Mouse (Mus musculus) intestine, embryonic 15.5 days (tissue): ENCODE results near the gene Mif. TPM values are rescaled to one million over a fixed set of nuclear protein-coding genes. Genes with fewer than 3 reads are reported as not detected.

ENCODE experiments used
- ATAC-seq: fragments of 200-750 bp; cut with Nextera tagmentation; 2 replicates; pipeline ENCODE4 v1.8.0; 2017; ENCODE audit warnings: moderate TSS enrichment, moderate library complexity
- H3K27ac ChIP-seq: fragments of 300-500 bp; sonication (generic); 2 replicates; pipeline ENCODE4 v1.5.1; 2015; ENCODE audit warnings: mild to moderate bottlenecking, inconsistent platforms
- H3K27me3 ChIP-seq: fragments of 300-500 bp; sonication (generic); replicated peaks from 2 replicates; pipeline ENCODE4 v1.6.1; 2015; ENCODE audit warnings: inconsistent platforms
- H3K36me3 ChIP-seq: fragments of 300-500 bp; sonication (generic); 2 replicates; pipeline ENCODE4 v1.6.1; 2015; ENCODE audit warnings: inconsistent platforms
- H3K4me1 ChIP-seq: fragments of 300-500 bp; sonication (generic); replicated peaks from 2 replicates; pipeline ENCODE4 v1.6.1; 2015; ENCODE audit warnings: inconsistent platforms
- H3K4me2 ChIP-seq: fragments of 300-500 bp; sonication (generic); replicated peaks from 2 replicates; pipeline ENCODE4 v1.6.1; 2015; ENCODE audit warnings: mild to moderate bottlenecking, inconsistent platforms
- H3K4me3 ChIP-seq: fragments of 300-500 bp; sonication (generic); replicated peaks from 2 replicates; pipeline ENCODE4 v1.5.1; 2015; ENCODE audit warnings: inconsistent platforms
- H3K9ac ChIP-seq: fragments of 300-500 bp; sonication (generic); 2 replicates; pipeline ENCODE4 v1.6.1; 2015; ENCODE audit warnings: inconsistent platforms
- H3K9me3 ChIP-seq: fragments of 300-500 bp; sonication (generic); 2 replicates; pipeline ENCODE4 v1.6.1; 2016; ENCODE audit warnings: inconsistent platforms
- WGBS: fragments of 180-500 bp; shearing (Covaris S2); methylation state at CpG from one replicate; pipeline ENCODE4 v1.1.7; 2015; 5-methylcytosine and 5-hydroxymethylcytosine counted together
- polyA plus RNA-seq: library from polyadenylated mRNA; unstranded; fragments of >200 nt; fragmentation: Nextera tagmentation; extraction: Ambion mirVana; gene quantifications from 2 replicates; pipeline ENCODE4 v1.2.1, GENCODE M21; 2015

Mif gene
- polyA plus RNA-seq, 1 experiment from 2014 or later: 2,230 TPM

DNA sequence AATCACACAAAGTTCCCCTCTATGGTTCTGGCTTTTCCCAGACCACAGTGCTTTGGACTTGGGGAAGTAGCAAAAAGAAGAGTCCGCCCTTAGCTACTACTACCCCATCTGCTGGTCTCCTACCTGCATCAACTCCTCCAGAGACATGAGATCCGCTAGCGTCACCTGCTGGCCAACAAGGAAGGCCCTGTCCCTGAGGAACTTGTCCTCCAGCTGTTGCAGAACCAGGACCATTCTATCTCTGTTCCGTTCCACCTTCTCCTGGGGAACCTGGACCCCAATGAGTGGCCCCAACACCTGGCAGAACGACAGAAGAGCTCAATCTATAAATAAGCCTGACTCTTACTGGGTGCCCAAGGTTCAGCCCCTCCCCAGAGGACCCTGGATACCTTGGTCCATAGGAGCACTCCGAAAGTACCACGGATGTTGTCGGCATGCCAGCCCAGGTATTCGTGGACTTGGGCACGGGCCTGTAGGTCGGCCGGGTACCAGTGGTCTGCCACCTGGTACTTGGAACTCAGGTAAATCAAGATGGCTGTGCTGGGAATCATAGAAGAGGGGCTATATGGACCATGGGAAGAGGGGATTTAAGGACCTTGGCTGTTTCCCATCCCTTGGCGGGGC is 27.7 kb downstream of the Mif start:
- 66% methylated on average over 13 of the region's 13 CpGs for WGBS
- Histone ChIP-seq H3K4me3 (no peak overlapping the region), H3K36me3 (no peaks in the 10 kb centered on the region), H3K4me1 (peaks cover 17% of the 10 kb centered on the region; the same call in 1 of the 2 replicates), H3K27me3 (no peaks in the 10 kb centered on the region), H3K4me2 (no peak overlapping the region), H3K9me3 (no peaks in the 10 kb centered on the region), H3K9ac (no peak overlapping the region), H3K27ac (no peak overlapping the region)
- ATAC-seq: no peak

DNA sequence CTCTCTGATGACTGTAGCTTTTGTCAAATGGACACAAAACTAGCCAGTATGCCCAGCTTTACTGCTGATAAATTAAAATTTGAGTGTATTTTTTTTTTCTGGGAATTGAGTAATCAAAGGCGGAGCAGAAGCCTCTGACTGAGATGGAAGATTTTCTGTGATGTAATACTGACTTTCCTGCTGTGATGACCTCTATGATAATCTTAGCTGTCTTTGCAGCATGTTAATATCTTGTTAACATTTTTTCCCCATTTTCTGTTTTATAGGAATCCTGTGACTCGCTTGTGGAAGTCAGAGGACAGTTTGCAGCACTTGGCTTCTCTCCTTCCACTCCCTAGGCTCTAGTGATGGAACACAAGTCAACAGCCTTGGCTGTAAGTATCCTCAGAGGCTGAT is 29.8 kb downstream of the Mif start:
- H3K9me3 ChIP-seq: no peaks in the 10 kb centered on the region
- ATAC-seq: no peak
- peaks cover 8% of the 10 kb centered on the region; the same call in 1 of the 2 replicates for H3K4me1 ChIP-seq
- H3K27ac ChIP-seq: no peak overlapping the region
- no peaks in the 10 kb centered on the region for H3K36me3 ChIP-seq
- no peak overlapping the region for H3K4me2 ChIP-seq
- H3K4me3 ChIP-seq: no peak overlapping the region
- no peaks in the 10 kb centered on the region for H3K27me3 ChIP-seq
- WGBS: 87% methylated on average over 2 of the region's 2 CpGs
- H3K9ac ChIP-seq: no peak overlapping the region

- no peak for ATAC-seq
- H3K27me3 ChIP-seq: no peaks in the 10 kb centered on the region
- peaks cover 8% of the 10 kb centered on the region; the same call in 1 of the 2 replicates for H3K4me1 ChIP-seq
- no peak overlapping the region for H3K27ac ChIP-seq
- no peaks in the 10 kb centered on the region for H3K36me3 ChIP-seq
- H3K9me3 ChIP-seq: no peaks in the 10 kb centered on the region
- H3K9ac ChIP-seq: no peak overlapping the region
- 79% methylated on average over 2 of the region's 2 CpGs for WGBS
- no peak overlapping the region for H3K4me2 ChIP-seq
- H3K4me3 ChIP-seq: no peak overlapping the region
These were observed 30.3 kb downstream of the Mif start for GRCm38 (mm10) chr10:75829529-75830274.

GRCm38 (mm10) chr10:75828500-75828931 is 31.5 kb downstream of the Mif start:
- Histone ChIP-seq H3K4me1 (peaks cover 3% of the 10 kb centered on the region; the same call in 1 of the 2 replicates), H3K4me2 (no peak overlapping the region), H3K9me3 (no peaks in the 10 kb centered on the region), H3K27ac (no peak overlapping the region), H3K4me3 (no peak overlapping the region), H3K27me3 (no peaks in the 10 kb centered on the region), H3K9ac (no peak overlapping the region), H3K36me3 (no peaks in the 10 kb centered on the region)
- no peak for ATAC-seq

DNA sequence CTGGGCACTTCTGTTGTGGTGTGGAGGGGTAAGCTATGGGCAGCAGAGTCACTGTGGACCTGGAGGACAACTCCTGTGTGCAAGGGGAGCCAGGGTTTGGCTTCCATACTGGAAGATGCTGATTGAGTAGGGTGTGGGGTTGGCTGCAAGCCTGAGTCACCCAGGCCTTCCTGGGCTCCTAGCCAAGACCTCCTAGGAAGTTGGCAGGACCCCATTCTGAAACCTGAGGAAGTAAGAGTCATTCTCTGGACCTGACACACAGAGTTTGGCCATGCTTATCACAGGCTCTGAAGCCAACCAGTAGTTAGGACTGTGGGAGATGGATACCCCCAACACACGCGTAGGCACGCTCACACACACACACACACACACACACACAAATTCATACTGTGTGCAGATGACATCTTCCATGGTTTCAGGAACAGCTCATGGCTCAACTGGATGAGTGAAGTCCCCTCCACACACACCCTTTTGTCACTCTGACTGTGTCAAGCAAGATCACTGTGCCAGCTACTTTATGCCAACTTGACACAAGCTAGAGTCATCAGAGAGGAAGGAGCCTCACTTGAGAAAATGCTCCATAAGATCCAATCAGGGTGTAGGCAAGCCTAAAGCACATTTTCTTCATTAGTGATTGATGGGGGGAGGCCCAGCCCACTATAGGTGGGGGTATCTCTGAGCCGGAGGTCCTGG is 32.2 kb downstream of the Mif start:
- no peaks in the 10 kb centered on the region for H3K4me1 ChIP-seq
- no peak for ATAC-seq
- no peak overlapping the region for H3K4me2 ChIP-seq
- H3K4me3 ChIP-seq: no peak overlapping the region
- no peaks in the 10 kb centered on the region for H3K36me3 ChIP-seq
- no peak overlapping the region for H3K9ac ChIP-seq
- 91% methylated on average over 4 of the region's 4 CpGs for WGBS
- no peaks in the 10 kb centered on the region for H3K9me3 ChIP-seq
- no peak overlapping the region for H3K27ac ChIP-seq
- no peaks in the 10 kb centered on the region for H3K27me3 ChIP-seq

DNA sequence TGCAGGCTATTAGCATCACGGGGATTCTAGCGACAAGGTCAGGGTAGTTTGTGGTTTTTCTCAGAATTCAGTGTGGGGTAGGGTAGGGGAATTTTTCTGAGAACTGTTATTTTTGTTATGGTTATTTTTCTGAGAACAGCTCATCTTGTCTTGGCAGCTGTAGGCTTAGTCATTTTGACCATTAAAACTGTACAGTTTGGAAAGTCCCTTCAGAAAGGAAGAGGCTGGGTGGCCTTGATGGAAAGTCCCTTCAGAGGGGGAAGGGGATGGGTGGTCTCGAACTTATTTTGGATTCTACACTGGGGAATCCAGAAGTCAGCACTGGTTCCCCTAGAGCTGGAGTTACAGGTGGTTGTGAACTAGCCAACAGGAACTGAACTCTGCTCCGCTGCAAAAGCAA is 35.5 kb downstream of the Mif start:
- Histone ChIP-seq H3K4me2 (no peak overlapping the region), H3K9me3 (no peaks in the 10 kb centered on the region), H3K4me3 (no peak overlapping the region), H3K9ac (no peak overlapping the region), H3K36me3 (no peaks in the 10 kb centered on the region), H3K27me3 (no peaks in the 10 kb centered on the region), H3K27ac (no peak overlapping the region), H3K4me1 (no peaks in the 10 kb centered on the region)
- no peak for ATAC-seq
- WGBS: 81% methylated on average over 4 of the region's 4 CpGs

DNA sequence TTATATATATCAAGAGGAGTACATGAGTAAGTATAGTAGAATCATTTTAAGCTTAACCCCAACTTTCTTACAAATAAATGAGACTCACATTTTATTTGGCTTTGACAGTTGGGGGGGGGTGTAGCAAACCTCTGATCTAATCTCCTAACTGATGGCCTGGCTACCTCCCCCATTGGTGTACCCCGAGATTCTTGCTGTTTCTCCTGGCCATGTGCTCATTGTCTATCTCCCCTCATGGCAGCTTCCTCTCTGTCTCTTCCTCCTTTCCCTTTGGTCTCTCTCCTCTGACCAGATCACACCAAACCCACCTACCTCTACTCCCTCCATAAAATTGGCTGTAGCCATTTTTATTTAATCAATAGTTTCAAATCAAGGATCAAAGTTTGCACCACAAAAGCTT is 36.3 kb downstream of the Mif start:
- Histone ChIP-seq H3K4me1 (no peaks in the 10 kb centered on the region), H3K27ac (no peak overlapping the region), H3K9ac (no peak overlapping the region), H3K36me3 (no peaks in the 10 kb centered on the region), H3K4me3 (no peak overlapping the region), H3K4me2 (no peak overlapping the region), H3K27me3 (no peaks in the 10 kb centered on the region), H3K9me3 (no peaks in the 10 kb centered on the region)
- WGBS: 81% methylated on average over 1 of the region's 1 CpGs
- ATAC-seq: no peak

GRCm38 (mm10) chr10:75822443-75822842 is 37.6 kb downstream of the Mif start, which contains the start of gene Gstt4:
Gene Gstt4, minus strand, starts transcription at chr10:75822543.
- Histone ChIP-seq H3K4me1 (no peaks in the 10 kb centered on the region), H3K36me3 (no peaks in the 10 kb centered on the region), H3K9me3 (no peaks in the 10 kb centered on the region), H3K4me2 (no peak within 1 kb of the TSS), H3K27me3 (no peaks in the 10 kb centered on the region), H3K9ac (no peak within 1 kb of the TSS), H3K4me3 (no peak within 1 kb of the TSS), H3K27ac (no peak within 1 kb of the TSS)
- ATAC-seq: no peak
- 97% methylated on average over 2 of the region's 2 CpGs for WGBS

GRCm38 (mm10) chr10:75819882-75820281 is 40.2 kb downstream of the Mif start:
- Histone ChIP-seq H3K27ac (no peak overlapping the region), H3K9me3 (no peaks in the 10 kb centered on the region), H3K4me2 (no peak overlapping the region), H3K4me3 (no peak overlapping the region), H3K36me3 (no peaks in the 10 kb centered on the region), H3K4me1 (no peaks in the 10 kb centered on the region), H3K27me3 (no peaks in the 10 kb centered on the region), H3K9ac (no peak overlapping the region)
- WGBS: 87% methylated on average over 5 of the region's 5 CpGs
- ATAC-seq: no peak

DNA sequence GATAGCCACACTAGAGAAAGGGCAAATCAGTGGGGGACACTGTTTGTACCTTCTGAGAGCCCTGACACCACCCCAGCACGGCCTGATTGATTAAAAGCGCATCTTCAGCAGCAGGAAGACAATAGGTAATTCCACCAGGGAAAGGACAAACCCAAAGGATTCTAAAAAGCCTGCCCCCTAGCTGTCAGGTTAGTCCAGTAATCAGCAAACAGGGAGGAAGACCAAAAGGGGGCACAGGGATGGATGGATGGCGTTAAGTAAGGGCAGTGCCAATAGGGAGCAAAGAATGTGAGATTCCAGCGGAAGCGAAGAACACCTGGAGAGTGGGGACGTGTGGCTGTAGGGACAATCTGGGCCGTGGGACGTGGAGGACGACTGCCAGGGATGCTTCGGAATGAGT is 41.4 kb downstream of the Mif start:
- Histone ChIP-seq H3K9ac (no peak overlapping the region), H3K36me3 (no peaks in the 10 kb centered on the region), H3K9me3 (no peaks in the 10 kb centered on the region), H3K4me1 (no peaks in the 10 kb centered on the region), H3K4me3 (no peak overlapping the region), H3K4me2 (no peak overlapping the region), H3K27me3 (no peaks in the 10 kb centered on the region), H3K27ac (no peak overlapping the region)
- no peak for ATAC-seq
- 57% methylated on average over 10 of the region's 10 CpGs for WGBS
